Mouse (Mus musculus) ES-Bruce4 (cell line): Measurements from ENCODE around the gene Lrrc74b.

ENCODE experiments used
- CTCF ChIP-seq: IDR thresholded peaks from one replicate; pipeline ENCODE4 v1.8.1; 2011; ENCODE audit warnings: low read depth, low read length
- EP300 ChIP-seq: IDR thresholded peaks from 2 replicates; pipeline ENCODE4 v1.6.1; 2011; ENCODE audit warnings: low read depth, low read length; ENCODE audit not compliant: insufficient read depth
- POLR2A ChIP-seq: IDR thresholded peaks from one replicate; pipeline ENCODE4 v1.8.1; 2011; ENCODE audit warnings: low read length; ENCODE audit not compliant: insufficient read depth

DNA sequence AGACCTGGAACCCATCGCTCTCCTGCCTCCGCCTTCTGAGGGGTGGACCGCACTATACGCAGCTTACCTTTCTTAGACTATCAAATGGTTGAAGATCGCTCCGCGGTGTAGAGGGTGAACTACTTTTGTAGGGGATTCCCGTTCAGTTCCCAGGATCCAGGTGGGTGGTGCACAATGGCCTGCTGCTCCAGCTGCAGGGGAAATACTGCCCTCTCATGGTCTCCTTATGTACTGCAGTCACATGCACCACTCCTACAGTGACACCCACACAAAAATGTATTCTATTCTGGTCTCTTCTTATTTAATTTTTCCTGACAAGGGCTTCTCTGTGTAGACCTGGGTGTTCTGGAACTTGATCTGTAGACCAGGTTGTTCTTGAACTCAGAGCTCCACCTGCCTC is 22.0 kb upstream of the Lrrc74b start, which contains the start of gene Slc7a4:
- no peak for TF ChIP-seq POLR2A
- peak; percentile 89 for TF ChIP-seq CTCF
- TF ChIP-seq EP300, result no peak
